Mouse (Mus musculus) erythroblast, embryonic 14.5 days (primary cell): Measurements from ENCODE around the gene Pygo2.

Source experiments
- GATA1 ChIP-seq: IDR thresholded peaks from 2 replicates; pipeline ENCODE4 v1.6.1; 2012; ENCODE audit warnings: low read length, inconsistent platforms, mixed read lengths
- TAL1 ChIP-seq: IDR thresholded peaks from 3 replicates; pipeline ENCODE4 v1.6.1; 2012; ENCODE audit warnings: low read length, inconsistent platforms, mixed read lengths

DNA sequence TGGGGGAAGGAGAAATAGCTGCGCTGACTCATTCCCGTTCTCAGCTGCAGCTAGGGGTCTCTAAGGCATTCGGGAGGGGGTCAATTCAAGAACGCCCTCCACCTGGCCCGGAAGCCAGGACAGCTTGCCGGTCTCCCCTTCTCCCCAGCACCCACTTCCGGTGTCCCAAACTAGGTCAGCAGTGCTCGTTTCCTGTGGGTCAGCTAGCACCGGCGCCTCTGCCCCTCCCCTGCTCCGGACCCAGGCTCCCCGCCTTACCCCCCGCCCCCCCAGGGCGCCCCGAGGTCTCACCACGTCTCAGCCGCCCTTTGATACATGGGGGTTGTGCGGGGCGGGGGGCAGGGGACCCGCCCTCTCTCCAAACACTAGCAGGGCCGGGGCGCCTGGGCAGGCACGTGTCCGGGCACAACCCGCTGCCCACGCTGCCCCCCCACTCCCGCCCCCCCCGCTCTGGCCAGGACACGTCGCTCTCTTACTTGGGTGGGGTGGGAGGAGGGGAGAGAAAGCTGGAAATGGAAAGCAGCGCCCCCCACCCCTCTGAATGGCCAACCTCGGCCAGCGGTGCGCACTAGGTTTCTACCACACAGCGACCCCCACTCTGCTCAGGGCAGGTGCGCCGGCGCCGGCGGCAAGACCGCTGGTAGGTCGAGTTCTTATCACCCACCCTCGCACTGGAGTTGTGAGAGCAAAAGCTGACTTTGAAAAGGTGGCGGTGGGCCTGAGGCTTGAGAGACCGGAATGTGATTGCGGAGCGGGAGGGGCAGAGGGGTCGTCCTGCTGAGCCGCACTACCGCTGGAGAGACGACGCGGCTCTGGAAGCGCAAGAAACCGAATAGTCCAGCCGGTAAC is 38.1 kb upstream of the Pygo2 start:
- TF ChIP-seq TAL1 = no peak
- TF ChIP-seq GATA1 = no peak
